Mouse (Mus musculus): Measurements from ENCODE around the gene Mmp24.
A peak's percentile ranks its signal among the peaks of the same experiment; 100 is the strongest.

The Mmp24 gene

GRCm38 (mm10) chr2:155775685-155776263 lies 632 bp downstream of the Mmp24 start:
- DNase-seq (ENCODE audit: low spot score), result peak; percentile 86

- no peak for DNase-seq (ENCODE audit: low spot score)
Observed at GRCm38 (mm10) chr2:155776824-155777687, 1.9 kb downstream of the Mmp24 start.

- no peak for DNase-seq (ENCODE audit: low spot score)
Observed at GRCm38 (mm10) chr2:155777688-155777985, 2.5 kb downstream of the Mmp24 start.

GRCm38 (mm10) chr2:155778004-155778403 lies 2.9 kb downstream of the Mmp24 start:
- DNase-seq (ENCODE audit: low spot score), result no peak

- DNase-seq (ENCODE audit: low spot score), result no peak
Observed at GRCm38 (mm10) chr2:155779066-155779465, 3.9 kb downstream of the Mmp24 start.

- no peak for DNase-seq (ENCODE audit: low spot score)
Observed at GRCm38 (mm10) chr2:155779506-155779905, 4.4 kb downstream of the Mmp24 start.

GRCm38 (mm10) chr2:155784534-155784933 lies 9.4 kb downstream of the Mmp24 start:
- no peak for DNase-seq (ENCODE audit: low spot score)

- no peak for DNase-seq (ENCODE audit: low spot score)
Observed at GRCm38 (mm10) chr2:155786905-155787304, 11.8 kb downstream of the Mmp24 start.

- no peak for DNase-seq (ENCODE audit: low spot score)
Observed at GRCm38 (mm10) chr2:155787949-155788931, 13.1 kb downstream of the Mmp24 start.

- DNase-seq (ENCODE audit: low spot score), result no peak
Observed at GRCm38 (mm10) chr2:155792899-155793298, 17.8 kb downstream of the Mmp24 start.

GRCm38 (mm10) chr2:155794674-155795445 lies 19.7 kb downstream of the Mmp24 start:
- no peak for DNase-seq (ENCODE audit: low spot score)

GRCm38 (mm10) chr2:155798613-155799012 lies 23.5 kb downstream of the Mmp24 start:
- DNase-seq (ENCODE audit: low spot score), result no peak

- no peak for DNase-seq (ENCODE audit: low spot score)
Observed at GRCm38 (mm10) chr2:155802761-155803160, 27.6 kb downstream of the Mmp24 start.

GRCm38 (mm10) chr2:155804053-155804452 lies 28.9 kb downstream of the Mmp24 start:
- no peak for DNase-seq (ENCODE audit: low spot score)

GRCm38 (mm10) chr2:155805231-155805924 lies 30.2 kb downstream of the Mmp24 start:
- no peak for DNase-seq (ENCODE audit: low spot score)

- DNase-seq (ENCODE audit: low spot score), result no peak
Observed at GRCm38 (mm10) chr2:155805925-155806255, 30.7 kb downstream of the Mmp24 start.

GRCm38 (mm10) chr2:155806548-155806947 lies 31.4 kb downstream of the Mmp24 start:
- no peak for DNase-seq (ENCODE audit: low spot score)

- no peak for DNase-seq (ENCODE audit: low spot score)
Observed at GRCm38 (mm10) chr2:155807408-155807807, 32.3 kb downstream of the Mmp24 start.

- no peak for DNase-seq (ENCODE audit: low spot score)
Observed at GRCm38 (mm10) chr2:155809620-155810019, 34.5 kb downstream of the Mmp24 start.

- DNase-seq (ENCODE audit: low spot score), result peak; percentile 90
Observed at GRCm38 (mm10) chr2:155811821-155812396, 36.8 kb downstream of the Mmp24 start.

GRCm38 (mm10) chr2:155812637-155813036 lies 37.5 kb downstream of the Mmp24 start:
- no peak for DNase-seq (ENCODE audit: low spot score)

All from embryo, embryonic 10 days (tissue).